ENCODE assay signal across 12 mouse cellular contexts in genomic region chr6:72748421-72748820, GRCm38 (mm10). TPM values are rescaled to one million over a fixed set of nuclear protein-coding genes. Genes with fewer than 3 reads are reported as not detected.
DNase-seq lines count a peak whose midpoint lies in the region; ATAC-seq and TF ChIP-seq lines count a peak whose summit lies in the region.
"Had no signal": no experiment of that assay in that cellular context is flagged by ENCODE, and none has a peak within 500 bp of the region (broad histone marks: within the 10 kb centered on the region; RNA-seq: fewer than 3 reads in every experiment).

No protein-coding gene starts in this region.

- TF ChIP-seq CTCF in lung, postnatal 0 days (IDR thresholded peaks at IDR 0.05): no peak
- TF ChIP-seq CTCF in lung, adult 2 months (IDR thresholded peaks at IDR 0.05; ENCODE audit: insufficient read depth, low read length): no peak

- H3K9ac ChIP-seq in heart, embryonic 12.5 days: no peak overlapping the region
- H3K9ac ChIP-seq in lung, postnatal 0 days (replicated peaks; ENCODE audit: low read depth): no peak overlapping the region
- no peak overlapping the region for H3K9ac ChIP-seq in embryonic facial prominence, embryonic 13.5 days
- no peak overlapping the region for H3K9ac ChIP-seq in stomach, embryonic 14.5 days (replicated peaks; ENCODE audit: low read depth, low read length)
- H3K9ac ChIP-seq: forebrain, postnatal 0 days; neural tube, embryonic 12.5 days had no signal

- TF ChIP-seq EP300 in lung, postnatal 0 days (IDR thresholded peaks at IDR 0.05): no peak

- peaks cover 54% of the 10 kb centered on the region for H3K4me1 ChIP-seq in heart, embryonic 12.5 days (replicated peaks)
- H3K4me1 ChIP-seq in lung, postnatal 0 days (ENCODE audit: insufficient read depth, low read depth, low read length): peaks cover 24% of the 10 kb centered on the region
- H3K4me1 ChIP-seq in lung, adult 2 months (ENCODE audit: control insufficient read depth, insufficient read depth, low read length): peaks cover 12% of the 10 kb centered on the region
- H3K4me1 ChIP-seq in embryonic facial prominence, embryonic 13.5 days: peaks cover 80% of the 10 kb centered on the region
- H3K4me1 ChIP-seq in stomach, embryonic 14.5 days (ENCODE audit: control insufficient read depth, insufficient read depth, low read length): peaks cover 50% of the 10 kb centered on the region

- peak overlapping the region; percentile 24 for H3K4me2 ChIP-seq in heart, embryonic 12.5 days
- no peak overlapping the region for H3K4me2 ChIP-seq in lung, postnatal 0 days (replicated peaks; ENCODE audit: low read depth, low read length)
- peak overlapping the region; percentile 2; the same call in 1 of the 2 replicates for H3K4me2 ChIP-seq in embryonic facial prominence, embryonic 13.5 days
- H3K4me2 ChIP-seq in stomach, embryonic 14.5 days (replicated peaks; ENCODE audit: low read depth, low read length): no peak overlapping the region; the same call in 1 of the 2 replicates
- H3K4me2 ChIP-seq: neural tube, embryonic 12.5 days had no signal

- no peak for TF ChIP-seq POLR2A in lung, adult 2 months (IDR thresholded peaks at IDR 0.05; ENCODE audit: borderline replicate concordance, extremely low read depth, low read depth, low read length)

- no peak overlapping the region for H3K4me3 ChIP-seq in heart, embryonic 12.5 days
- no peak overlapping the region for H3K4me3 ChIP-seq in lung, postnatal 0 days (ENCODE audit: low read depth, low read length)
- no peak overlapping the region for H3K4me3 ChIP-seq in lung, adult 2 months (replicated peaks; ENCODE audit: extremely low read depth, low read depth, low read length)
- no peak overlapping the region for H3K4me3 ChIP-seq in embryonic facial prominence, embryonic 13.5 days
- H3K4me3 ChIP-seq in stomach, embryonic 14.5 days (ENCODE audit: low read depth, low read length): no peak overlapping the region
- H3K4me3 ChIP-seq: neural tube, embryonic 12.5 days had no signal

- no peaks in the 10 kb centered on the region for H3K9me3 ChIP-seq in heart, embryonic 12.5 days (replicated peaks)
- H3K9me3 ChIP-seq in lung, postnatal 0 days (ENCODE audit: low read length): no peaks in the 10 kb centered on the region
- H3K9me3 ChIP-seq in embryonic facial prominence, embryonic 13.5 days: no peaks in the 10 kb centered on the region
- no peaks in the 10 kb centered on the region for H3K9me3 ChIP-seq in stomach, embryonic 14.5 days (ENCODE audit: control insufficient read depth, low read depth, low read length)
- H3K9me3 ChIP-seq: neural tube, embryonic 12.5 days had no signal

- ATAC-seq in heart, embryonic 12.5 days (ENCODE audit: insufficient number of reproducible peaks, low FRiP score): peak; percentile 64
- ATAC-seq in lung, postnatal 0 days: peak; percentile 59; the same call in 1 of the 2 replicates
- ATAC-seq in embryonic facial prominence, embryonic 13.5 days (ENCODE audit: insufficient number of reproducible peaks, insufficient read depth, low FRiP score, low TSS enrichment, low read depth): no peak
- 0 out of 2 replicates have a peak, but pooled peaks have one; percentile 20 for ATAC-seq in stomach, embryonic 14.5 days (ENCODE audit: insufficient number of reproducible peaks, insufficient read depth, low FRiP score, low read depth)
- ATAC-seq: forebrain, postnatal 0 days had no signal

- no peak for DNase-seq in heart, postnatal 4 days
- DNase-seq in lung, postnatal 0 days (ENCODE audit: low spot score): peak; percentile 54
- DNase-seq in lung, adult 2 months: no peak
- no peak for DNase-seq in adrenal gland, adult 2 months
- DNase-seq in layer of hippocampus, adult 9-10 months (ENCODE audit: low spot score): no peak
- DNase-seq: cerebellum, adult 2 months; forebrain, postnatal 0 days; thymus, adult 2 months had no signal

- H3K36me3 ChIP-seq in heart, embryonic 12.5 days: no peaks in the 10 kb centered on the region
- no peaks in the 10 kb centered on the region for H3K36me3 ChIP-seq in lung, postnatal 0 days (ENCODE audit: insufficient read depth, low read length)
- H3K36me3 ChIP-seq in embryonic facial prominence, embryonic 13.5 days: peaks cover 11% of the 10 kb centered on the region; the same call in 1 of the 2 replicates
- no peaks in the 10 kb centered on the region for H3K36me3 ChIP-seq in stomach, embryonic 14.5 days (ENCODE audit: control insufficient read depth, insufficient read depth, low read length)
- H3K36me3 ChIP-seq: neural tube, embryonic 12.5 days had no signal

- 7% methylated on average over 2 of the region's 2 CpGs for WGBS in heart, embryonic 12.5 days
- WGBS in lung, postnatal 0 days: 4% methylated on average over 2 of the region's 2 CpGs
- WGBS in lung, adult 2 months: 5% methylated on average over 2 of the region's 2 CpGs
- WGBS in embryonic facial prominence, embryonic 13.5 days: 3% methylated on average over 2 of the region's 2 CpGs
- 5% methylated on average over 2 of the region's 2 CpGs for WGBS in stomach, embryonic 14.5 days

- H3K27ac ChIP-seq in heart, embryonic 12.5 days (ENCODE audit: poor library complexity, severe bottlenecking): peak overlapping the region; percentile 49; the same call in 1 of the 2 replicates
- H3K27ac ChIP-seq in lung, postnatal 0 days (ENCODE audit: low read length): no peak overlapping the region
- H3K27ac ChIP-seq in embryonic facial prominence, embryonic 13.5 days: peak overlapping the region; percentile 44
- H3K27ac ChIP-seq in stomach, embryonic 14.5 days (ENCODE audit: low read length): peak overlapping the region; percentile 52; the same call in 1 of the 2 replicates
- H3K27ac ChIP-seq: neural tube, embryonic 12.5 days had no signal

- H3K27me3 ChIP-seq in heart, embryonic 12.5 days (replicated peaks): no peaks in the 10 kb centered on the region
- H3K27me3 ChIP-seq in lung, postnatal 0 days (replicated peaks; ENCODE audit: insufficient read depth, low read length): no peaks in the 10 kb centered on the region
- H3K27me3 ChIP-seq in embryonic facial prominence, embryonic 13.5 days: no peaks in the 10 kb centered on the region
- no peaks in the 10 kb centered on the region for H3K27me3 ChIP-seq in stomach, embryonic 14.5 days (ENCODE audit: control insufficient read depth, insufficient read depth, low read length)
- H3K27me3 ChIP-seq: neural tube, embryonic 12.5 days had no signal

RNA-seq across cellular contexts. Expression of gene Tcf7l1, which starts 40.6 kb away (rescaled TPM):
- 18.5 and 20.2 TPM in 2 replicates for polyA plus RNA-seq in heart, embryonic 12.5 days (2016; fragmentation: Nextera tagmentation; extraction: Ambion mirVana)
- total RNA-seq in heart, postnatal 4 days (2021): 10 to 100 TPM; 24.2 to 26.5 TPM
- 17.5 and 18.6 TPM in 2 replicates for polyA plus RNA-seq in lung, postnatal 0 days (2015; fragmentation: Nextera tagmentation; extraction: Ambion mirVana)
- 27.8 and 30.1 TPM in 2 replicates for polyA plus RNA-seq in lung, adult 2 months (2012; rRNA removed)
- 59.2 and 63.7 TPM in 2 replicates for polyA plus RNA-seq in embryonic facial prominence, embryonic 13.5 days (2015; fragmentation: Nextera tagmentation; extraction: Ambion mirVana)
- polyA plus RNA-seq in stomach, embryonic 14.5 days (2014; fragmentation: Nextera tagmentation; extraction: Ambion mirVana): 35.1 and 39.0 TPM in 2 replicates
- 10 to 100 TPM; 11.0 to 14.7 TPM for total RNA-seq in adrenal gland, adult 2 months (2021)
- 23.2 and 24.4 TPM in 2 replicates for polyA plus RNA-seq in adrenal gland, adult 2 months (2012; rRNA removed)

Comparison
In these comparisons a context has a peak if more than half of its experiments do, and no peak if none do; other contexts are left out.
1. H3K4me2 ChIP-seq: peak in heart, embryonic 12.5 days (single experiment) and embryonic facial prominence, embryonic 13.5 days (single experiment); none in lung, postnatal 0 days (single experiment) and stomach, embryonic 14.5 days (single experiment).